Mouse (Mus musculus) frontal cortex, adult 2 months (tissue): Measurements from ENCODE around the gene Alppl2. TPM values are rescaled to one million over a fixed set of nuclear protein-coding genes. Genes with fewer than 3 reads are reported as not detected.
A peak's percentile ranks its signal among the peaks of the same experiment; 100 is the strongest.

Experiments
- DNase-seq, 2 experiments: peaks; one replicate each; pipeline ENCODE4 v3.0.0; 2022; ENCODE audit warnings: low spot score in 1 of 2; ENCODE audit errors: extremely low spot score in 1 of 2
- polyA plus RNA-seq: library from polyadenylated mRNA; depleted of rRNA; stranded (reverse); fragments of >200 nt; gene quantifications from 2 replicates; pipeline ENCODE4 v1.2.3, GENCODE M21; 2012; rRNA removed

Alppl2 gene
- polyA plus RNA-seq: not detected in 2 replicates

DNA sequence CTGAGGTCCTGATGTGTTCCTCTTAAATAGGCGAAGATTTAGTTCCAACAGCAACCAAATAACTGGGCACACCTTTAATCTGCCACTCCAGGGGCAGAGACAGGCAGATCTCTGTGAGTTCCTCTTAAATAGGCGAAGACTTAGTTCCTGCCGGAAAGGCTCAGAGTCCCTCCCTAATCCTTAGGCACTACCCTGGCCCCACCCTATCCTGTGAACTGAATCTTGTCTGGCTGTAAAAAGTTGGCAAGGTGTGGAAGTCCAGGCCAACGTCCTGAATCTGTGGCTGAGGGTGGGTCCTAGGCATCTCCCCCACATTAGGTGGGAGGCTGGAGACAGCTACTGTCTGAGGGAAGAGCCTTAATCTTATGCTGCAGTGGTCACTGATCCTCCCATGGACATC is at the start of gene Alppl2:
Gene Alppl2 (minus strand): TSS at position 101 of the 400 bp plus-strand sequence.
- DNase-seq: no peak

DNA sequence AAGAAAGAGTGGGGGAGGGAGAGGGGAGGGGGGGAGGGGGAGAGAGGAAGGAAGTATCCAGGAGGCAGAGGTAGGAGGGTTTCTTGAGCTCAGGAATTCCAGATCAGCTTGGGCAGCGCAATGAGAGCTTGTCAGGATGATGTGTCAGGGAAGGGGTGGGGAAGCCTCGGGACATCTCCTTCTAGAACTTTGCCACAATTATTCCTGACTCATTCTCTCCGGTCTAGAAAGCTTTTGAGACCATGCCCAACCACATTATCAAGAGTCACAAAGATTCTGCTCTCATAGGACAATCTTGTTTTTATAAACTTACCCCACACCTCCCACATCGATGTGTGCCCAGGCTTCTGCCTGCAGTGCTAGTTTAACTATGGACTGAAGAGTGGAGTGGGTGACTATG is 42.1 kb upstream of the Alppl2 start:
- no peak for DNase-seq

DNA sequence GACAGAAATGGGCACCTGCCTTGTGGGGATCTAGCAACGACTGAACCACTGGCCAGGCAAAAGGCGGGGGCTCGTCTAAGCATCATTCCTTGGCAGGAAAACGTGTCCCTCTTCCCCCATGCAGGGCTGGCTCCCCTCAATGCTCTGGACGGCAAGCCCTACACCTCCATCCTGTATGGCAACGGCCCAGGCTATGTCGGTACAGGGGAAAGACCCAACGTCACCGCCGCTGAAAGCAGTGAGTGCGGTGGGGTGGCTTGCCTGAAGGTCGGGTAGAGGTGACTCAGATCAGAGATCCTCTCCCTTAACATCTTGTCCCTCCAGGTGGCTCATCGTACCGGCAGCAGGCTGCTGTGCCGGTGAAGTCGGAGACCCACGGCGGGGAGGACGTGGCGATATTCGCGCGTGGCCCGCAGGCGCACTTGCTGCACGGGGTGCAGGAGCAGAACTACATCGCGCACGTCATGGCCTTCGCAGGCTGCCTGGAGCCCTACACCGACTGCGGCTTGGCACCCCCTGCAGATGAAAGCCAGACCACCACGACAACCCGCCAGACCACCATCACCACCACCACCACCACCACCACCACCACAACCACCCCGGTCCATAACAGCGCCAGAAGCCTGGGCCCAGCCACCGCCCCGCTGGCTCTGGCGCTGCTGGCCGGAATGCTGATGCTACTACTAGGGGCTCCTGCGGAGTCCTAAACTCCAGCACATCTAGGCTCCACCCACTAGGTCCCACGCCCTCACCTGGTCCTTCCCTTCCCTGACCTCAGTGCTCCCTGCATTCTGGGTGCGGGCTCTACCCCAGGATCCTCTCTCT is 37.7 kb upstream of the Alppl2 start:
- peak in 1 of 2 experiments; percentile 57 for DNase-seq

DNA sequence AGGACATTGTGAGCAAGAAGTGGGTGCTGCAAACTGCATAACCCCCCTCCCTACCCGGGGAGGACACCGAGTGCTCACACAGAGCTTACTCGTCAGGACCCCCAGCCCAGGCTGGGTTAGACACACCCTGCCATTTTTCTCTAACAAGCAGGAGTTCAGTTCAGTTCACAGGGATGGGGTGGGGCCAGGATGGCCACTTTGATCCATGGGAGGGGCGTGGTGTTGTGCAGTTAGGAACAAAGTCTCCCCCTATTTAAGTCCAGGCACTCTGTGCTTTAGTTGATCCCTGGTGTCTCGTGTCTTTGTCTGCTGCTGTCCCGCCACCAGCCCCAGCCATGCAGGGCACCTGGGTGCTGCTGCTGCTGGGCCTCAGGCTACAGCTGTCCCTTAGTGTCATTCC is 34.9 kb upstream of the Alppl2 start, which contains the start of gene Akp3:
Gene Akp3 (plus strand): TSS at position 301 of the 400 bp plus-strand sequence.
- DNase-seq: no peak

DNA sequence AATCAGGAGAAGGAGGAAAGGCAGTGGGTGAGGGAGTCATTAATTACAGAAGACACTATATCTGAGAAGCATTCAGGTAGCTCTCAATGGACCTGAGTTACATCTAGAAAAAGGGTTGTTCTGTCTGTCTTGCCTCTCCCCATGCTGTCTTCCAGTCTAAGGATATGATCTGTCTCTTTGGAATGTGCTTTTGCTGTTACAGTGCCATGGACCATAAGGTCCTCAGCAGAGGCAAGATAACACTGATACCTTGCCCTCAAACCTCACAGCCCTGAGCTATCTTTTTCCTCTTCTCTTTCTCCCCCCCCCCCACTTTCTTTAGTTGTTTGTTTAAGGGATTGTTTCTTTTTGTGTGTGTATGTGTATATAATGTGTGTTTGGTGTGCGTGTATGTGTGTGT is 25.1 kb upstream of the Alppl2 start:
- DNase-seq: no peak

DNA sequence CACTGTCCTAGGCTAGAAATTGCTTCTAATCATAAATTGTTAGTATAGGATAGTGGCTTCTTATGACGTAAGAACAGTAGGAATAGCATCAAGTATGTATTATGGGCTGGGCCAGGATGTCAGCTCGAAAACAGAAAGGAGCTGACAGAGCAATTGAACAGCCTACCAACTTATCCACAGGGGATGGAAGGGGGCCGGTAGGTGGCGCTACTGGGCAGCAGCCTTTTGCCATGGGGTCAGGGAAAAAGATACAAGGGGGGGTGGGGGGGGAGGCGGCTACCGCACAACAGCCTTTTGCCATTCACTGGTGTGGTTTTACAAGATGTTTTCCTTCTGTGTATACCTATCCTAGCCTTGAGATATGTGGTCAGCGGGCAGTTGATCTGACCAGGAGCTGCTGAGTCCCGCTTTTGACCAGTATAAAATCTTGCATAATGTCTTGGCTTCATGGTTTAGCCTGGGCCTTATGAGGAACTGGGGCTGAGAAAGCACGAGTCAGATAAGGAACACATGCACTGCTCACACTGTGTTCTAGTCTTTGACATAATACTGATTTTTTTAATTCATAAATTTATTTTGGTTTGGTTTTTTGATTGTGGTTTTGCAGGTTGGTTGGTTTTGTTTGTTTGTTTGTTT is 22.1 kb upstream of the Alppl2 start:
- peak in 1 of 2 experiments; percentile 25 for DNase-seq

DNA sequence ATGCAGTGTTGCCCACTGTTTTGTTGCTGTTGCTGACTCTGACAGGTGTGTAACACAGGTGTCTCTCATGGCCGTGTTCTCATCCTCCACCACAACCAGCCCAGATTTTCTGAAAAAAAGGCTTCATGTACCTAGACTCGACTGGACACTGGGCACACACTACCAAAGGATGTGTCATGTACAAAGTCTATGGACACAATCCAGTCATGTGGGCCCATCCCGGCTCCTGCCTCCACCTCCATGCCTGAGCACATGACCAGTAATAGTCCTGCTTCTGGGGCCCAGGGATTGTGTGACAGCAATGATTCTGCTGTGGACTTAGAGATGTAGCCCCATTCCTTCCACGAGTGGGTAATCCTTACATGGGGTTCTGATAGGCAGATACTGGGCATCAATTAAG is 18.8 kb upstream of the Alppl2 start:
- DNase-seq: no peak

DNA sequence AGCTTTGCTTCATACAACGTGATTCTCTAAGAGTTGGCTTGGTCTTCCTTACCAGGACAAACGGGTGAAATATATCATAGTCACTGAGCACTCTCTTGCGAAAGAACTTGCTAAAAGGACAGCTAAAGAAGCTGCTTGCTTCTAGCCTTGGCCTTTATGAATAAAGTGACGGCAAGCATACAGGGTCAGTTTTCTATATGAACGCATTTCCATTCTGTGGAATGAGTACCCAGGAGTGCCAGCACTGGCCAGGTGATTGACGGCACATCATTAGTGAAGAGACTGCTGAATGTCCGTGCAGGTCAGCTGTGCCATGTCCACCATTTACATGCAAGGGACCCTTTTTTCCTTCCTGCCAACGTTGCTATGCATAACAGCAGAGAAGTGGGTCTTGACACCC is 16.8 kb upstream of the Alppl2 start:
- DNase-seq: no peak

DNA sequence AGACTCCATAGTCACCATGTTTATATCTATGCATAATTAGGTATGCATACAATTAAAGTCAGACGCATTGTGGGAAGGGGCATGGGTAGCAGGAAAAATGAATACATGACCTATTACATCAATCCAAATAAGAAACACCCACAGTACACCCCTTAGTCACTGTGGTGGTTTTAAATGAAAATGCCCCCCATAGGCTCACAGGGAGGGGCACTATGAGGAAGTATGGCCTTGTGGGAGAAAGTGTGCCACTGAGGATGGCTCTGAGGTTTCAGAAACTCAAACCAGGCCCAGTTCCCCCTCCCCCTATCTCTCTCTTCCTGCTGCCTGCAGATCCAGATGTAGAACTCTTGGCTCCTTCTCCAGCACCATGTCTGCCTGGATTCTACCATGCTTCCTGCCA is 14.2 kb upstream of the Alppl2 start:
- DNase-seq: no peak

DNA sequence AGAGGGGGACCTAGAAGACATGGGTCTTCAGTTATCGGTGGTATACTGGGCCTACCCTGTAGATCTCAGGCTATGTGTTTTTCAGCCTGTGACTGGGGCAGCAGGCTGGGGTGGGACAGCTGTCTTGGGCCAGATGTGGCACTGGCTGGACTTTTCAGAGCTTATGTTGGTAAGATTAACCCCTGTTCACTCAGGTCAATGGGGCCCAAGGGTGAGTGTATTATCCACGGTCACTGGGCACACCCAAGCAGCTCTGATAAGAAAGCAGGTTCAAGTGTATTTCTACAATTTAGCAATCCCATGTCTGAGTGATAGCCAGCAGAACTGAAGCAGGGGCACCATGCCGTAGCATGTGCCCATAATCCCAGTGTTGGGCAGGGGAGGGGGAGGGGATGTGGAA is 12.4 kb upstream of the Alppl2 start:
- DNase-seq: no peak

DNA sequence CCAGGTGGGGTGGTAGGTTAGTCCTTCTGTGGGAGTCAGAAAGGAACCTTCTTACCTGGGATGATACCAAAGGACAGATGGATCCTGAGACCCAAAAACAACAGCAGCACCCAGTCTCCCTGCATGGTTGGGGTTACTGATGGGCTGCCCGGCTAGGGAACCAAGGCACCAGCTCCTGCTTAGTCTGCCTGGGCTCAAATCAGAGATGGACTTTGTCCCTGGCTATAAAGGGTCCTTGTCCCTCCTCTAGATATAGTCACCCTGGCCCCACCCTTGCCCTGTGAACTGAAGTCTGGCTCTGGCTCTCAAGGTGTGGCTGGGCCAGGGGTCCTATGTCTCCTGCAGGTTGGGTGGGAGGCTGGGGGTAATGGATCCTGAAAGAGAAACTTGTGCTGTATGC is 11.7 kb upstream of the Alppl2 start, which contains the start of gene Alpi:
Gene Alpi (minus strand): TSS at position 196 of the 400 bp plus-strand sequence.
- no peak for DNase-seq

DNA sequence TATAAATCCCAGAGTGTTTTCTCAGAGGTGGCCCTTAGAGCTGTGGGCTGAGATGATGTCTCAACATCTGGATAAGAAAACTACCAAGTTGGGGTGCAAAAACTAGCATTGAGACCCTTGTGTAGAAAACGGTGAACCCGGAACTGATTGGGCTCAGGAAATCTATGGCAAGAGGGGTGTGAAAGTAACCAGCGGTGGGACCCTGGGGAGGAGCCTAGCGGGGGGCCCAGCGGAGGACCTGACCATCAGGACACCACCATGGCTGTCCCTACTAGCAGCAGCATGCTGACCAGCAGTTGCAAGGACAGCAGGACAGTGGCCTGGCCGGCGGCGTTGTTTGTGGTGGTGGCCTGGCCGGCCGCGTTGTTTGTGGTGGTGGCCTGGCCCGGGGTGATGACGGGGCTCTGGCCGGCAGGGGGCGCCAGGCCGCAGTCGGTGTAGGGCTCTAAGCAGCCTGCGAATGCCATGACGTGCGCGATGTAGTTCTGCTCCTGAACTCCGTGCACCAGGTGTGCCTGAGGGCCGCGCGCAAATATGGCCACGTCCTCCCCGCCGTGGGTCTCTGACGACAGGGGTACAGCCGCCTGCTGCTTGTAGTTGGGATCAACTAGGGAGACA is 8.7 kb upstream of the Alppl2 start:
- DNase-seq: peak in 1 of 2 experiments; percentile 45

DNA sequence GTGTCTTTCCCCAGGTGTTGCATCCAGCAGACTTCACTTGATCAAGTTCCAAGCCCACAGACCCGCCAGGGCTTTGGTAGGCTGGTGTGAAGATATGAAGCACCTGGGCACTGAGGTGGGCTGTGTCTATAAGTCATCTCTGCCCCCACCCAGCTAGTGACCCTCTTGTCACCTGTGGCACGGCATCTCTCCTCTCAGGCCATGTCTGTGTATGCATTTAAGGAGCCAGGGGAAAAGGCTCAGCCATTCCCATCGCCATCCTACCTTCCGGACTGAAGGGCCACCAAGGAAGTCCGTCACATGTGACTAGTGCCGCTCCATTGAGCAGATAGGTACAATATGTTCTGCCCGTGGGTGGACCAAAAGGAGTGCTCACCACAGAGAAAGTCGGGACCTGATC is 5.9 kb upstream of the Alppl2 start:
- no peak for DNase-seq

DNA sequence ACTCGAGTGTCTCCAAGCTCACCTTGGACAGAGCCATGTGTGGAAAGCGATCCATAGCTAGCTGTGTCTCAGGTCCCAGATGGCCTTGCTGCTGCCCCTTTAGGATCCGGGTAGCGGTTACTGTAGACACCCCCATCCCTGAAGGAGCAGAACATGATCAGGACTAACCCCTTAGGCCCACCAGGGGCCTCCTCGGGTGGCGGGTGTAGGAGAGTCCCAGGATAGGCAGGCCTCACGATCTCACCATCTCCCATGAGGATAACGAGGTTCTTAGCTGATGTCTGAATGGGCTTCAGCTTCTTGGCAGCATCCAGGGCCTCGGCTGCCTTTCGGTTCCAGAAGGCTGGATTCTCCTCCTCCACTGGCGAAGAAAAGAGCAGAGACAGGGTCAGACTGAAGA is 477 bp downstream of the Alppl2 start:
- no peak for DNase-seq

DNA sequence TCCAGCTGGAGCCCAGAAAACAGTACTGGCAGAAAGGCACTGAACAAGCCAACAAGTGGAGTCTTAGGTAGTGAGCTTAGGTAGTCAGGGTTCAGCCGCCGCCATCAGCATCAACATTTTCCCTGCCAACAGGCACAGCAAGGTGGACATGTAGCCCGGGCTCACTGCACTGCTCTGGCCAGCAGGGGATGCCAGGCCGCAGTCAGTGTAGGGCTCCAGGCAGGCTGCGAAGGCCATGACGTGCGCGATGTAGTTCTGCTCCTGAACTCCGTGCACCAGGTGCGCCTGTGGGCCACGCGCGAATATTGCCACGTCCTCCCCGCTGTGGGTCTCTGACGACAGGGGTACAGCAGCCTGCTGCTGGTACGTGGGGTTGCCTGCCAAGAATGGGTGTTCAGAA is 2.8 kb downstream of the Alppl2 start:
- DNase-seq: no peak

DNA sequence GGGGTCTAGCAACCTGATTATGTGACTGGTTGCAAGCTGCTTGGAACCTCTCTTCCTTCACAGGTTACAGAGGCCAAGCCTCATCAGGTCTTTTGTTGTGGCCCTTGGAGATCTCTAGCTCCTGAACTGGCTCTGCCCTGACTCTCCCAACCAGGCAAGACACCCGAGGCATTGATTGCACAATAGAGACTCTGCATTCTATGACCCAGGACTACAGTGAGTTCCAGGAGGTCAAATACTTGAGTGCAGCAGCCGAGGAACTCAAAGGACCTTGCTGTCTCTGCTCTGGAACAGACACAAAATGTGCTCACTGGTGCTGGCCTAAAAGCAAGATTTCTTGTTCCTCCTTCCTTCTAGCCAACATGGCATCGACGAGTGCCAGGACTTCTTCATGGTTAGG is 3.5 kb downstream of the Alppl2 start:
- no peak for DNase-seq

DNA sequence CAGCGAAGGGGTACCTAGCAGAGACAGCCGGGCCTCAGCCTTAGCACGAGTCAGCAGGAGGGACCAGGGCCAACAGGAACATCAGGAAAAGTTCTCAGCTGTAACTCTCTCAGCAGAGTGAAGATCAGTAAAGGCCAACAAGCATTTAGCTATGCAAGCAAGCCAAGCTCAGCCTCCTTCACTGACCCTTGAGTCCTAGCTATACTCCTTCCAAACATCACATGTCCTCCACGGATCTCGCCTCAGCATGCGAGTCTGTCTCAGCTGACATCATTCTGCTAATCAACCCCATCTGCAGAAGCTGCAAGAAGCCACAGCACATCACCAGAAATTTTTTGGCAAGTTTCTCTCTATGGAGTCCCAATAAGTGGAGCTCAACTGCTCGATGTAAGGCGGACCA is 16.0 kb downstream of the Alppl2 start:
- no peak for DNase-seq

DNA sequence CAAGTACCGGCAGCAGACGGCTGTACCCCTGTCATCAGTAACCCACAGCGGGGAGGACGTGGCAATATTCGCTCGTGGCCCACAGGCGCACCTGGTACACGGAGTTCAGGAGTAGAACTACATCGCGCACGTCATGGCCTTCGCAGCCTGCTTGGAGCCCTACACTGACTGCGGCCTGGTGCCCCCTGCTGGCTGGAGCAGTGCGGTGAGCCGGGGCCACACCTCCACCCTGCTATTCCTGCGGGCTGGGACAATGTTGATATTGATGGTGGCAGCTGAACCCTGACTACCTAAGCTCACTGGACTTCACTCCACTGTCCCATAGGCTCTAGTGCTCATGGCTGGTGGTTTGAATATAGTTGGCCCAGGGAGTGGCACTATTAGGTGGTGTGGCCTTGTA is 19.0 kb downstream of the Alppl2 start:
- peak in 1 of 2 experiments; percentile 26 for DNase-seq

DNA sequence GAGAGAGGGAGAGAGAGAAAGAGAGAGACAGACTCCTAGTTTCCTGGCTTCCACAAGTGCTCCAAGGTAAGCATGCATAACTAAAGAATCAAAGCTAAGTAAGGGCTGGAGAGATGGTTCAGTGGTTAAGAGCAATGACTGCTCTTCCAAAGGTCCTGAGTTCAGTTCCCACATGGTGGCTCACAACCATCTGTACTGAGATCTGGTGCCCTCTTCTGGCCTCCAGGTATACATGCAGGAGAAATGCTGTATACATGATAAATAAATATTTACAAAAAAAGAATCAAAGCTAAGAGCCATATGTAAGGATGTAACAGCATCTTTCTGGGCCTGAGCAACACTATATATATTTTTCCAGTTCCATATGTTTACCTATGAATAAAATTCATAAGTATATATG is 28.8 kb downstream of the Alppl2 start:
- no peak for DNase-seq

DNA sequence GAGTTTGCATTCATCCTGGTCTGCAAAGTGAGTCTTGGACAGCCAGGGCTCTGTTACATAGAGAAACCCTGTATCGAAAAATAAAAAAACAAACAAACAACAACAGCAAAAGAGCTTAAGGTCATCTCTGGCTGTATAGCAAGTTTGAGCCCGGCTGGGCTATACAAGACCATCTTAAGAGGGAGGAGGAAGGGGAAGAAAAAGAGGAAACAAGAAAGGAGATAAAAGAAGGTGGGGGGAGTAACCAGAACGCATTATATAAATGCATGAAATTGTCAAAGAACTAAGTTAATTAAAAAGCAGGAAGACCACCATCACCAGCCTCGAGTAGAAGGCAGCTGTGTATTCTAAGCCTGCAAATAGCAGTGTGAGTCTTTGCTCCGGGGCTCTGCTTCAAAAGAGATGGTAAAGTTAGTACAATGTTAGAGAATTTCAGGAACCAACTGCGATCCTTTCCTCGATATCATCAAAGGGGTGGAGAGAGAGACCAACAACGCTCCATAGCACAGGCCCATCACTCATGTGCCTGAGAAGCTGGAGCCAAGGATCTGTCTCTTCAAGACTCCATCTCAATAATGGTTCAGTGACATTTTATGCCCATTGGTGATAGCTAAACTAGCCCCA is 30.6 kb downstream of the Alppl2 start:
- DNase-seq: no peak

DNA sequence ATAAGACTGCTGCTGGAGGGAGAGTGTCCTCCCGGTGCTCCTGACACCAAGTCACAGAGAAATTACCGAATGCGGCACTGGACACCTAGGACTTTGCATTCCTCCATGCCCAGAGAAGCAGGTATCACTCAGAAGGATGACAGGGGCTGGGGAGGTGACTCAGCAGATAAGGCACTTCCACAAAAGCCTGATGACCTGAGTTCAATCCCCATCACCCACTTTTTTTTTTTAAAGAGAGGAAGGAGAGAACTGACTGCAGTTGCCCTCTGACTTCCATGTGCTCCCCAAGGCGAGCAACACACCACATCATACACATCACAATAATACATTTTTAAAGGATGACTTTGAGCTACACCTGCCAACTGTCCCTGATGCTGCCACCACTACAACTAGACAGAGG is 32.7 kb downstream of the Alppl2 start:
- DNase-seq: no peak
